Mouse (Mus musculus) embryonic facial prominence, embryonic 15.5 days (tissue): ENCODE data around the gene Cit. TPM values are rescaled to one million over a fixed set of nuclear protein-coding genes. Genes with fewer than 3 reads are reported as not detected.

ENCODE experiments used
- ATAC-seq: fragments of 200-750 bp; cut with Nextera tagmentation; 2 replicates; pipeline ENCODE4 v1.8.0; 2017; ENCODE audit warnings: low read depth, moderate TSS enrichment; ENCODE audit not compliant: insufficient number of reproducible peaks, low FRiP score, low TSS enrichment
- H3K27ac ChIP-seq: fragments of 300-500 bp; sonication (generic); replicated peaks from 2 replicates; pipeline ENCODE4 v1.5.1; 2015; ENCODE audit warnings: mild to moderate bottlenecking, inconsistent platforms
- H3K27me3 ChIP-seq: fragments of 300-500 bp; sonication (generic); 2 replicates; pipeline ENCODE4 v1.6.1; 2015; ENCODE audit warnings: inconsistent platforms
- H3K36me3 ChIP-seq: fragments of 300-500 bp; sonication (generic); 2 replicates; pipeline ENCODE4 v1.6.1; 2015; ENCODE audit warnings: mild to moderate bottlenecking, inconsistent platforms
- H3K4me1 ChIP-seq: fragments of 300-500 bp; sonication (generic); 2 replicates; pipeline ENCODE4 v1.6.1; 2015; ENCODE audit warnings: inconsistent platforms
- H3K4me2 ChIP-seq: fragments of 300-500 bp; sonication (generic); replicated peaks from 2 replicates; pipeline ENCODE4 v1.6.1; 2015; ENCODE audit warnings: mild to moderate bottlenecking, inconsistent platforms
- H3K4me3 ChIP-seq: fragments of 300-500 bp; sonication (generic); replicated peaks from 2 replicates; pipeline ENCODE4 v1.5.1; 2015; ENCODE audit warnings: mild to moderate bottlenecking, inconsistent platforms
- H3K9ac ChIP-seq: fragments of 300-500 bp; sonication (generic); 2 replicates; pipeline ENCODE4 v1.6.1; 2015; ENCODE audit warnings: inconsistent platforms
- H3K9me3 ChIP-seq: fragments of 300-500 bp; sonication (generic); replicated peaks from 2 replicates; pipeline ENCODE4 v1.6.1; 2016; ENCODE audit warnings: inconsistent platforms
- WGBS: fragments of 180-500 bp; shearing (Covaris S2); methylation state at CpG from one replicate; pipeline ENCODE4 v1.1.7; 2015; 5-methylcytosine and 5-hydroxymethylcytosine counted together
- polyA plus RNA-seq: library from polyadenylated mRNA; unstranded; fragments of >200 nt; fragmentation: Nextera tagmentation; extraction: Ambion mirVana; gene quantifications from 2 replicates; pipeline ENCODE4 v1.2.1, GENCODE M21; 2015

Gene Cit
- polyA plus RNA-seq, 1 experiment from 2014 or later, result 26.5 TPM

DNA sequence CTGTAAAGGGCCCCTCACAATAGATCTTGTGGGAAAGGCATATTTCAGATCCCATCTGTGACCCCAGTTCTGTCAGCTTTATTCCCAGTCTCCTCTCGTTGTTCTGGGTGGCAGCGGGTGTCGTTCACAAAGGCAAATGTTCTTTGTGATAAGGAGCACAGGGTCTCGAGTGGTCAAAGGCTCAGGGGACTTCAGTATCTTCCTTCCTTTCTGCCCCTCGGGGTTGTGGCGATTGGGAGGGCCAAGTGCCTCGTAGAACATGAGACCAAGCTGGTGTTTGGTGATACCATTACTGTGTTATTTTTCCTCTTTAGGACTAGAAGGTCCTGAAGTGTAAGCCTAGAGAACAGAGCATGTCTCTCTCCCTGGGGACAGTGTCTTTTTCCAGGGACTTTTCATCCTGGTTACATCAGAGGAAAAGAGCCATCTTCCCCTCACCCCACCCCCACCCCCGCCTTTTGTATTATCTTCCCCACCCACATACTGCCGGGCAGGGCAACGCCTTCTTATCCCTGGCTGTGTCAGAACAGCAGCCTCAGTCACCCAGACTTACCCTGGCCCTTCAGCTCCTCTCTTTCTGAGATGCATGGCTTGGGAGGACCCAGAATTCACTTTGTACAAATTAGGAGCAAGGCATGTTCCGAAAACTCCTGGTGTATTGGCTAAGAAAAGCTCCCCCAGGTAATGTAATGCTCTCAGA, 99.9 kb downstream of the Cit start:
- 72% methylated on average over 11 of the region's 11 CpGs for WGBS
- peaks cover 44% of the 10 kb centered on the region for H3K36me3 ChIP-seq
- no peak for ATAC-seq

DNA sequence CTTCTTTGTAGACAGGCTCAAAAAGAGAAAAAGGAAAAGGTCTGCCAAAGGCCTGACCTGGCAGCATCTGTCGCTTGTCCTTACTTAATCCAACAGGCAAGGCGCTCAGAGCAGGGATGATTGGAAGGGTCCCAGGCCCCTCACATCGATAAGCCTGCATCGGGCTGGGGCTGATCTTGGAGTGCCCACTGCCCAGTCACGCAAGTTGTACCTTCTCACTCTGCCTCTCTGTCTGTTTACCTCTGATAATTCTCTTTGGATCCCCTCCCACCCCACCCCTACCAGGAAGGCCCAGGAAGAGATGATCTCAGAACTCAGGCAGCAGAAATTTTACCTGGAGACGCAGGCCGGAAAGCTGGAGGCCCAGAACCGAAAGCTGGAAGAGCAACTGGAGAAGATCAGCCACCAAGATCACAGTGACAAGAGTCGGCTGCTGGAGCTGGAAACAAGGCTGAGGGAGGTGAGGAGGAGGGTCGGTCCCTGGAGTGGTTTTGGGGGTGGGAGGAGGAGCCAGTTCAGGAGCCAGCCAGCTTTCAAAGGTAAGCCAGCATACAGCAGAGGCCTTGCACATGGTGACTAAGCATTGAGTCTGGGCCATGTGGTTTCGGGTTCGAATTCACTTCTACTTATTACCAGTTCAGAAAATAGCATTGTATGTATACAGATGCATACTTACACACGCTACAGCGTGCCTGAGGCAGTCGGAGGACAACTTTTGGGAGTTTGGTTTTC, 102.7 kb downstream of the Cit start:
- H3K36me3 ChIP-seq, result peaks cover 52% of the 10 kb centered on the region
- H3K27ac ChIP-seq, result no peak overlapping the region
- no peaks in the 10 kb centered on the region for H3K4me1 ChIP-seq
- no peaks in the 10 kb centered on the region for H3K9me3 ChIP-seq
- no peaks in the 10 kb centered on the region for H3K27me3 ChIP-seq
- WGBS, result 91% methylated on average over 15 of the region's 15 CpGs
- no peak overlapping the region for H3K4me2 ChIP-seq
- ATAC-seq, result no peak
- no peak overlapping the region for H3K4me3 ChIP-seq
- H3K9ac ChIP-seq, result no peak overlapping the region

More for the DNA sequence above, 99.9 kb downstream of the Cit start:
- Histone ChIP-seq H3K4me2 (no peak overlapping the region), H3K27ac (no peak overlapping the region), H3K4me3 (no peak overlapping the region), H3K9me3 (no peaks in the 10 kb centered on the region), H3K4me1 (no peaks in the 10 kb centered on the region), H3K27me3 (no peaks in the 10 kb centered on the region), H3K9ac (no peak overlapping the region)

DNA sequence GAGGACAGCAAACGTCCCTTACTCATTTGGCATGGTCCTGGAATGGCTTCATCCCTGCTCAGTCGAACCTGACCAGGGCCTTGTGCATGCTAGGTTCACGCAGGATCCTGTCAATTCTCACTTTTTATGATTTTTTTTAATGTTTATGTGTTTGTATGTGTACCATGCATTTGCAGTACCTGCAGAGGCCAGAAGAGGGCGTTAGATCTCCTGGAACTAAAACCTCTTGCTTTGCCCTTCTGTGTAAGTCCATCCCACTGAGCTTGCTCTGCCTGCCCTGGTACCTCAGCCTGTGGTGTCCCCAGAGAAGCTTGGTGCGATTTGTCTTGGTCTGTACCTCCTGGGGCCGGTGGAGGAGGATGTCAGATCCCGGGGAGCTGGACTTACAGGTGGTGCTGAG, 105.9 kb downstream of the Cit start:
- Histone ChIP-seq H3K9me3 (no peaks in the 10 kb centered on the region), H3K36me3 (peaks cover 63% of the 10 kb centered on the region), H3K4me3 (no peak overlapping the region), H3K4me2 (no peak overlapping the region), H3K4me1 (no peaks in the 10 kb centered on the region), H3K27ac (no peak overlapping the region), H3K27me3 (no peaks in the 10 kb centered on the region), H3K9ac (no peak overlapping the region)
- WGBS, result 85% methylated on average over 7 of the region's 7 CpGs
- ATAC-seq, result no peak

DNA sequence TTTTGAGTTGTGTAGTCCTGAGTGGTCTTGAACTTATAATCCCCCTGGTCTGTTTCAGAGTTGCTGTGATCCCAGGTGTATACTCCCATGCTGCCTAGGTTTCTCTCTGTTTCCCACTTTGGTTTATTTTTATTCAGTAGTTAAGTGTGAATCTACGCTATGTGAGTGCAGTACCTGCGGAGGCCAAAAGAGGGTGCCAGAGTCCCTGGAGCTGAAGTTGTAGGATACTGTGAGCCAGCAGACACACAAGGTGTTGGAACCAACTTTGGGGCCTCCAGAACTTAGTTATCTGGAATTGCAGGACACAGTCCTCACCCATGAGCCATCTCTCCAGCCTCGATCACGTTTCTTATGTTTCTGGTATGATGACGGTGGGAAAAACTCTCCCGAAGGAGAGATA, 108.1 kb downstream of the Cit start:
- H3K4me3 ChIP-seq, result no peak overlapping the region
- no peak overlapping the region for H3K9ac ChIP-seq
- H3K4me2 ChIP-seq, result no peak overlapping the region
- no peaks in the 10 kb centered on the region for H3K4me1 ChIP-seq
- 95% methylated on average over 6 of the region's 6 CpGs for WGBS
- no peaks in the 10 kb centered on the region; the same call in 1 of the 2 replicates for H3K9me3 ChIP-seq
- H3K27me3 ChIP-seq, result no peaks in the 10 kb centered on the region
- no peak for ATAC-seq
- H3K36me3 ChIP-seq, result peaks cover 69% of the 10 kb centered on the region
- H3K27ac ChIP-seq, result no peak overlapping the region

DNA sequence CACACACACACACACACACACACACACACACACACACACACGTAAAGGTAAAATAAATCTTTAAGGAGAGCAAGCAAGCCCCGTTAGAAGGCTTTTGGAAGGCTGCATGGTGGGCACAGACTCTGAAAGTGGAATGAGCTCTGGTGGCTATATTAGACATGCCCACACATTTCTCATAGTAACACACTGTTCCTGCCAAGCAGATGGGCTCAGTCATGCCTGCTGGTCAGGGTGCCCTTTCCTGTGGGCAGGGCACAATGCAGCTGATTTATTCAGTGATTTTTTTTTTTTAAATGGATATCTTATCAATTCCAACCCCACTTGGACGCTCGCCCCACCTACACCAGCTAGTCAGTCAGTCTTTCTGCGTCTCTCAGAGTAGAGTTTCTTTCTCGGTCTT, 109.0 kb downstream of the Cit start:
- no peak for ATAC-seq
- no peak overlapping the region for H3K4me2 ChIP-seq
- peaks cover 66% of the 10 kb centered on the region for H3K36me3 ChIP-seq
- no peaks in the 10 kb centered on the region for H3K4me1 ChIP-seq
- no peaks in the 10 kb centered on the region for H3K27me3 ChIP-seq
- no peak overlapping the region for H3K9ac ChIP-seq
- no peak overlapping the region for H3K4me3 ChIP-seq
- WGBS, result 95% methylated on average over 6 of the region's 6 CpGs
- no peak overlapping the region for H3K27ac ChIP-seq
- H3K9me3 ChIP-seq, result no peaks in the 10 kb centered on the region; the same call in 1 of the 2 replicates

DNA sequence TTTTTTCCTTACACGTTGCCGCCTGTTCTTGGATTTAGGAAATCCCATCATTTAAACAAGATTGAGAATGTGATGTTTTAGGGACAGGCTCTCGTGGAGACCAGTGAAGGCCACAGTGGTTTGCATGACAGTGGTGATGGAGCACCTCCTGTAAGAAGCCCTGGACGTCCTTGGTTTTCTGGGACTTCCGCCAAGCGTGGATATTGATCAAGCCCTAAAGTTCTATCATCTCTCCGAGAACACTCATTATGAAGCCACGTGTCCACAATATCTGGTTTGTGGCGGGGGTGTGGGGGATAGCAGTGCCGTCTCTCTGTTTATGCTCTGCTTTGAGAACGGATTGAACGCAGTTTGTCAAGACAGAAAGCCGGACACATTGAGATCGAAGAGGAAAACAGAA, 109.5 kb downstream of the Cit start:
- Histone ChIP-seq H3K4me1 (no peaks in the 10 kb centered on the region), H3K27ac (no peak overlapping the region), H3K4me2 (no peak overlapping the region), H3K9me3 (no peaks in the 10 kb centered on the region; the same call in 1 of the 2 replicates), H3K27me3 (no peaks in the 10 kb centered on the region), H3K4me3 (no peak overlapping the region), H3K9ac (no peak overlapping the region), H3K36me3 (peaks cover 66% of the 10 kb centered on the region)
- 93% methylated on average over 14 of the region's 14 CpGs for WGBS
- no peak for ATAC-seq

DNA sequence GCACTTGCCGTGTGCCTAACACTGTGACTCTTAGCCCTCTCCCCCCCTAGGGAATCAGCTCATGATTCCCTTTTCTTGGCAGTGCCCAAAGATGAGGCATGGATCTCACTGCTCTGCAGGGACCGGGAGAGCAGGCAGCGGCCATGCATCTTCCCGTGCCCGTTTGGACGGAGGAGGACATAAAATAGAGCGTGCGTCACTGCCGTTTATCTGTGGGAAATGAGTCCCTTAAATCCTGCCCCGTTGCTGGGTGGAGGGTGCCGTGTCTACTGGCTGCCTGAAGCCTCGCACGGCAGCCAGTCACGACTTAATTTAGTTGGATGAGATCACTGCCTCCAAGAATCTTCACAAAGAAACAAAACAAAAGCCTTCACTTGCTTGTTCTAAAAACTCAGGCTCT, 110.1 kb downstream of the Cit start:
- Histone ChIP-seq H3K9ac (no peak overlapping the region), H3K27ac (no peak overlapping the region), H3K4me2 (no peak overlapping the region), H3K27me3 (no peaks in the 10 kb centered on the region), H3K36me3 (peaks cover 60% of the 10 kb centered on the region), H3K4me3 (no peak overlapping the region), H3K9me3 (no peaks in the 10 kb centered on the region; the same call in 1 of the 2 replicates), H3K4me1 (no peaks in the 10 kb centered on the region)
- no peak for ATAC-seq
- 97% methylated on average over 14 of the region's 14 CpGs for whole genome bisulfite sequencing

DNA sequence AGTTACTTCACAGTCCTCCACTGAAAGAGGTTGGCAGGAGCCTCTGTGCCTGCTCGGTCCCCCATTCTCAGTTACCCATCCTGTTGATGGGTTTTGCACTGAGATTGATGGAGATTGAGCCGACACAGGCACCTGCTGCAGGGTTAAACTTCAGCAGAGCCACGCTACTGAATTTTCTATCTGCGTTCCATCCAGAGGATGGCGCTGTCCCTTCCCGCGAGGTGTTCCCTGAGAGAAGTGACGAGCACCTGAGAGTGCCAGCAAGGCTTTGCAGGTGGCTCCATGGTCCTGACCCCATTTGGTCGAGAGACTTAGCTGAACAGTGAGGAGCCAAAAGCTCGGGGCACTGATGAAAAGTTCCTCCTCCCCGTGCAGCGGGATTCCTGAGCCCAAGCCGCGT, 111.0 kb downstream of the Cit start:
- Histone ChIP-seq H3K9me3 (no peaks in the 10 kb centered on the region; the same call in 1 of the 2 replicates), H3K27me3 (no peaks in the 10 kb centered on the region), H3K36me3 (peaks cover 54% of the 10 kb centered on the region), H3K4me3 (no peak overlapping the region), H3K9ac (no peak overlapping the region), H3K27ac (no peak overlapping the region), H3K4me1 (no peaks in the 10 kb centered on the region), H3K4me2 (no peak overlapping the region)
- WGBS, result 97% methylated on average over 14 of the region's 14 CpGs
- no peak for ATAC-seq

DNA sequence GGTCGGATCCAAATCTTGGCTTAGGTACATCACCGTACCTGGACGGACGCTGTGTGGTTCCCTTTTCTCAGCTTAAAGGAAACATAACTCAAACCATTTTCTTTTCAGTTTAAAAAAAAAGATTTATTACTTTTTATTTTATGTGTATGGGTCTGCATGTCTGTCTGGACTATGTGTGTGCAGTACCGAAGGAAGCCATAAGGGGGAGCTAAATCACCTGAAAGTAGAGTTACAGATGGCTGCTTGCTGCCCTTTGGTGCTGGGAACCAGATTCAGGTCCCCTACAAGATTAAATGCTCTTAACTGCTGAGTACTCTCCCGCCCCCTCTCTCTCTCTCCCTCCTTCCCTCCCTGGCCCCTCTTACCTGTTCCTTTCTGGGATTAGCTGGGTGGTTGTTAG, 112.1 kb downstream of the Cit start:
- Histone ChIP-seq H3K36me3 (peaks cover 43% of the 10 kb centered on the region), H3K9me3 (no peaks in the 10 kb centered on the region; the same call in 1 of the 2 replicates), H3K9ac (no peak overlapping the region), H3K4me3 (no peak overlapping the region), H3K27ac (no peak overlapping the region), H3K4me1 (no peaks in the 10 kb centered on the region), H3K27me3 (no peaks in the 10 kb centered on the region), H3K4me2 (no peak overlapping the region)
- WGBS, result 97% methylated on average over 6 of the region's 6 CpGs
- ATAC-seq, result no peak

DNA sequence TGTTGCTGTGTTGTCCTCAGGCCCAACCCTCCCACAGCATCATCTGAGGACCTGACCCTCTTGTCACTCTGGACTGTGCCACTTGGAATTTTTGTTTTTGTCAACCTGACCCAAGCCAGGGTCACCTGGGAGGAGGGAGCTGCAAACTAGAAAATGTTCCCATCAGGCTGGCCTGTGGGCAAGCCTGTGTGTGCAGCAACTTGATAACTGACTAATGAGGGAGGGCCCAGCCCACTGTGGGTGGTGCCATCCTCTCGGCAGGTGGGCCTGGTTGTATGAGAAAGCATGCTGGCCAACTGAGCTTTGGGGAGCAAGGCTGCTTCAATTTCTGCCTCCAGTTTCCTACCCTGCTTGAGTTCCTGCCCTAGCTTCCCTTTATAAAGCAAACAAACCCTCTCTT, 113.3 kb downstream of the Cit start:
- H3K27me3 ChIP-seq, result no peaks in the 10 kb centered on the region
- no peak; the same call in 1 of the 2 replicates for ATAC-seq
- no peak overlapping the region for H3K4me2 ChIP-seq
- no peak overlapping the region for H3K27ac ChIP-seq
- peaks cover 34% of the 10 kb centered on the region for H3K36me3 ChIP-seq
- 74% methylated on average over 1 of the region's 1 CpGs for WGBS
- no peaks in the 10 kb centered on the region; the same call in 1 of the 2 replicates for H3K9me3 ChIP-seq
- H3K4me3 ChIP-seq, result no peak overlapping the region
- H3K9ac ChIP-seq, result no peak overlapping the region
- no peaks in the 10 kb centered on the region for H3K4me1 ChIP-seq

DNA sequence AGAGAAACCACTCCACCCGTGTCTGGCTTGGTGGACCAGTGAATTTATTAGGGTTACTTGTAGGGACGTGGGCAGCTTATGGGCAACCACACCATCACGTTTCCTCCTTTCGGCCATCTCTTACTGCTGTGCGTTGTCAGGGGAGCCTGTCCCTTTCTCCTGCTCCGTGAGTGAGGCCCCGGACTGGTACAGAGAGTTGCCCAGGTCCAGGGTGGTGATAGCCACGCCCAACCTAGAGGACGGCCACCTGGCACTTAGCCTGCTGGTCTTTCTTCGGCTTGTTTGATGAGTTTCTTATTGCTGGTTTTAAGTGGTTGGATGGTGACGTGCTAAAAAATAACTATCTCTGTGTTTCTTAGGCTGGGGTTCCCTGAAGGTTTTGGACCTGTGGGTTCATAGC, 113.7 kb downstream of the Cit start:
- no peak overlapping the region for H3K9ac ChIP-seq
- no peaks in the 10 kb centered on the region; the same call in 1 of the 2 replicates for H3K9me3 ChIP-seq
- H3K4me1 ChIP-seq, result no peaks in the 10 kb centered on the region
- no peak overlapping the region for H3K4me3 ChIP-seq
- no peaks in the 10 kb centered on the region for H3K27me3 ChIP-seq
- no peak overlapping the region for H3K4me2 ChIP-seq
- 86% methylated on average over 11 of the region's 11 CpGs for WGBS
- peaks cover 29% of the 10 kb centered on the region for H3K36me3 ChIP-seq
- ATAC-seq, result no peak
- no peak overlapping the region for H3K27ac ChIP-seq
